Mouse (Mus musculus): Measurements from ENCODE around the gene Mul1.

The Mul1 gene

DNA sequence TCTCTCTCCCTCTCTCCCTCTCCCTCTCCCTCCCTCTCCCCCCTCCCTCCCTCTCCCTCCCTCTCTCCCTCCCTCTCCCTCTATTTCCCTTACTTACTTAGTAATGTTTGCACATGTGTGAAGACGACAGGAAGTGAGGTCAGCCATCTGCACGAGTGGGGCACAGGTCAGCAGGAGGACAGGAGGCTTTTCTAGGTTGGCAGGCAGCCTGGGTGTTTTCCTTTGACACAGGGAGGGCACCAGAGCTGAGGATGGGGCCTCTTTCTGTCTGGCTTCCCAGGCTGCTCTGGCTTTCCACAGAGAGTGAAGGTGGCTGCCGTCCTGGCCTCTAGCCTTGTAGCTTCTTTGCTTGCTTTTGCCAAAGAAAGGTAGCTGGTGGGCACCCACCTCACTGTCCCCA is 5.6 kb downstream of the Mul1 start:
- DNase-seq (ENCODE audit: low read depth, low spot score): no peak

DNA sequence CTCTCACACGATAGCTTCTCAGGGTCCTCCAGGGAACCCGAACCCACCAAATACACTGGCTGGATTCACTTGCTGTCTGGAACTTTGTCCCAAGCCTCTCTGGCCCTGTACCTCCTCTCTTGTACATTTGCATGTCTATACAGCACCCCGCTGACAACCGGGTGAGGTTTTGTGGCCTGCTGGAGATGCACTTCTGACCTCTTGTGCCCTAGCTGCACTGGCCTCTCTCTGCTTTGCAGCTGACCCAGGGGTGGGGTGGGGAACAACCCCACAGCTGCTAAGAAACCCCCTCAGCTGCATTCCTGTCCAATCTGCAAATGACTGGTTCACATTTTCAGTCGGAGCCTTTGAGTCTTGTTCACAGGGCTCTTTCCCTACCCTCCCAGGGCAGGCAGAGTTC is 10.5 kb downstream of the Mul1 start:
- no peak for DNase-seq (ENCODE audit: low read depth, low spot score)

DNA sequence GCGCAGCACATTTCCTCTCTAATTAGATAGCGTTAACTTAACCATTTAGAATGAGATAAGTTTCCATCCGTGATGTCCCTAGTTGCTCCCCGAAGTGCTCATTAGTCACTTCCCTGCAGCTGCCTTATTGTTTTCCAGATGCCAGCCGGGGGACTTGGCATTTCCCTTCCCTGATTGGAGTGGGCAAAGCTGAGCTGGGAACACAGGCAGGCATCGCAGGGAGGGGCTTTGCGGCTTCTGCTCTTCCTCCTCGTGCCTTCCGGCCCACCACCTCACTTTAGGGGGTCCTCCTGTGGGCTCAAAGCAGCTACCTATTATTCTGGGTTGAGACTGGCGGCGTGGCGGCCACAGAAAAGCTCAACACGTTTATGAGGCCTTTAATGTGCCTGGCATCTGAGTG is 12.5 kb downstream of the Mul1 start:
- no peak for DNase-seq (ENCODE audit: low read depth, low spot score)

DNA sequence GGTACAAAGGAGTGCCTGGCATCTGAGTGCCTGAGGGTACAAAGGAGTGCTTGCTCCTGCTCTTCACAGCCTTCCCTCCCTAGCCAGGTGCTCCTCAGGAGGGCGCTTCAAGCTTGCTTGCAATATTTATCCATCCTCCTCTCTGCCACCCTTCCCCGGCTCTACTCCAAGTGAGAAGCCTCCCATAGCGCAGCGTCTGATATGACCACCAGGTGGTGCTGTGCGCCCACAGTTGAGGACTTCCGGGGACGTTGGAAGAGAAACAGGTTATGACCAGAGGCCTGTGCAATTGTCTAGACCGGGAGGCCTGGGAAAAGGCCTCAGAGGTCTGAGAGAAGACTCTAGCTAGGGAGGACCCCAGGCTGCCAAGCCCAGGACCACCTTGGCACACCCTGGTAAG is 12.9 kb downstream of the Mul1 start:
- peak; percentile 78 for DNase-seq (ENCODE audit: low read depth, low spot score)

DNA sequence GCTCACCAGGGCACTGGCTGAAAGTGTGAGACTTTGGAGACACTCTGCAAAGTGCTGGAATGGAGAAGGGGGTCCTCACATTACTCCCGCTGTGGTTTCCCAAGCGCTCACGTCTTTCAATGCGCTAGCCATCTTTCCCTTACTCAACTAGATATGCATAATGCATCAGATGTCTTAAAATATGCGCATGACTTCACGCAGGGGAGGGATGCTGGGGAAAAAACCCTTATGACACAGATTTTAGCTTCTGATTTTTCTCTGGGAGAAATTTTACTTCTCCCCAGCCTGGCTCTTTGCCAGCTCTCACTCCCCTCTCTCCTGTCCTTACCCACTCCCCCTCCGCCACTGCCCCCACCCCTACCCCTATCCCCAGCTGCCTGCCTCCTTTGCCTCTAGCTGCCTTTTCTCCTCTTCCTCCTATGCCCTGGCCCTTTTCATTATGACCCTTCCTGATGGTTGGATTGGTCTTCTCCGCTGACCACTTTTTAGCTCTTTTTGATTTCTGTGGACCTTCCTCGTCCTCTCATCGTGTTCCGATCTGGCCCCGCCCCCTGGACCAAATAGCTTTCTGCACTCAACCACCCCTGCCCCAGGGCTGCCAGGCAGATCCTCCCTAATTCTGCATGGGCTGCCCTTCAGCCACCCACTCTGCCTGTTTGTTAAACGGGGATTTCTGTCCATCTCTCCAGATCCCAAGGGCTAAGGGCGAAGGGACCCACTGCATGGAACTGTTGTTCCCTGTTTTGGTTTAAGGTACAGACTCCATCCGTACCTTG is 13.5 kb downstream of the Mul1 start:
- DNase-seq (ENCODE audit: low read depth, low spot score): no peak

DNA sequence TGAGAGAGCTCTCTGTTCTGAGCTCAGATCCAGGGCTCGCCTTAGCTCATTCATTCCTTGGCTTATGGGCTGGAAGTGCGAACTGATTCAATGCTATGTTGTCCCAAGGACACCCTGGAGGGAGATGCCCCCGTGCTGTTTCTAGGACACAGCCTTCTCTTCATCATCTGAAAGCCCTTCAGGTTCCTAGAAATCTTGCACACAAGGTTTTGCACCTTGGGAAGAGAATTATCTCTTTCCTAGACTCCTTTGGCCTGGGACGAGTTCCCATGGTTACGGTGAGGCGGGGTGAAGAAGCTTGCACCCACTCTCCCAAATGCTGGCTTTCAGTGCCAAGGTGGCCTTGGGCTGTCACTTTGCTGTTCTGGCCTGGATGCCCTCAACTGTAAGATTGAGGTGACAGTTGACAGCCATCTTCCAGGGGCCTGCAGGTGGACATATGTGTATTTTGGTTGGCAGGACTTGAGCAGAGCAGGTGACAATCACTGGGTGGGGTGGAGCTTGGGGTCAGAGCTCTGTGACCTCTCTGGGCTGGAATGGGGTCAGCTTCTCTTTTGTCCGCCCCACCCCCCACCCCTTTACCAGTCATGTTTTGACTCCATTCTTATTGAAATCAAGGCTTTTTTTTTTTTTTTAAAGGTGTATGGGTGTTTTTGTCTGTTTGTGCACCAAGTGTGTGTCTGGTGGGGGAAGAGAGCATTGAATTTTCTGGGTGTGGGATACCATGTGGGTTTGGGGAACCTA is 14.6 kb downstream of the Mul1 start:
- DNase-seq (ENCODE audit: low read depth, low spot score): no peak

DNA sequence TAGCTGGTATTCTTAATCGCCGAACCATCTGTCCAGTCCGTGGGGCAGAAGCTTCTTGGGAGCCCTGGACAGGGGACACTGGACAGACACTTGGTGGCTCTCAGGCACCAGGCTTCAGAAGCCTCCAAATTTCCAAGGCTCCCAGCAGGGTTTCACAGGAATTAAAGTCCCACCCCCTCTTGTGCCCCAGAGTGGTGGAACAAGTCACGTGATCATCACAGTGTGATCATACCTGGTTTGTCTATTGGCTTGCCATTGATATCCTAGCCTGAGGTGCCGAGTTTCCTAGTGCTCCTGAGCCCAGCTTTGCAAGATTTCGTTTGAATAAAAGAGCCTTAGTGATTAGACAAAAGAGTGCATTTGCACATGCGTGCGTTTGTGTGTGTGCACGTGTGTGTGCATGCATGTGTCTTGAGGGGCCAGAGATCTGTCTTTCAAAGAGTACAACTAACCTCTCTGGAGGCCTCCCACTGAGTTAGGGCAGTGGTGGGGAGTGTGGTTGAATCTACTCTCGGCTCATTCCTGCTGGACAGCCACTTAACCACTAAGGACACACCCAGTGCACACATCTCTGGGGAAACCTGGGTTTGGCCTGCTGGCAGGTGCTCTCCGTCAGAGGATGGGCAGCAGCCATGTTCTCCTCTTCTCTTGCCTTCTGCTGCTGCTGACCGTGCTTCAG is 15.3 kb downstream of the Mul1 start:
- no peak for DNase-seq (ENCODE audit: low read depth, low spot score)

DNA sequence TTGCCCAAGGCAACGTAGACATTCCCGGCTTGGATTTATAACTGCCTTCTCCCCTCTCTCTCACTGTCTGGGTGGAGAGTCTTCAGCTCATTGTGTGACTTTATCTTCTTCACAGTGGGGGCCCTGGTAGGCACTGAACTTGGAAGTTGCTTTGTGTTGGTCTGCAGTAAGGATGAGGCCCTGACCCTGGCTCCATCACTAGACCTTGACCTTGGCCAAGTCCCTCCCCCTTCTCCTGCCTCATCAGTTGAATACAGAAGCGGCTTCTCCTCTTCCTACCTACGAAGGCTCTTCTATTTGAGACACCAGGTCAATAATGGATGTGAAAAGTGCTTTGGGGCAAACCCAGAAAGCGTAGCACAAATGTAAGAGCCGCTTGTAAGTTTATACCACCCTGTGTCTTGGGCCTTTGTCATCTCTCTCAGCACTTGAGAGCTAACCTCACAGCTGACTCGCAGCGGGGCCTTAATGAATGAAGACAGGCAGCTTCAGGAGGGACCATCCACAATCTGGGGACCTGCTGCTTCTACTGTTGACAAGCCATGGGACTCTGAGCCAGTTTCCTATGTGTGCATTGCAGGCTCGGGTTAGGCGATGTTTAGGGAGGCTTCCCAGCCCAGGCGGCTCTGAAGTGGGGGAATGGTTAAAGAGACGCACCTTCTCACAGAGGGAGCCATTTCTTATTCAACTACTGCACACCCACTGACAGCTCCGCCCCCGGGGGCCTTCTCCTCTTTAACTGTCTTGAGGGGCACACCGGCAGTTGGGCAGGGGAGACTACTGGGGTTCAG is 18.0 kb downstream of the Mul1 start:
- no peak for DNase-seq (ENCODE audit: low read depth, low spot score)

DNA sequence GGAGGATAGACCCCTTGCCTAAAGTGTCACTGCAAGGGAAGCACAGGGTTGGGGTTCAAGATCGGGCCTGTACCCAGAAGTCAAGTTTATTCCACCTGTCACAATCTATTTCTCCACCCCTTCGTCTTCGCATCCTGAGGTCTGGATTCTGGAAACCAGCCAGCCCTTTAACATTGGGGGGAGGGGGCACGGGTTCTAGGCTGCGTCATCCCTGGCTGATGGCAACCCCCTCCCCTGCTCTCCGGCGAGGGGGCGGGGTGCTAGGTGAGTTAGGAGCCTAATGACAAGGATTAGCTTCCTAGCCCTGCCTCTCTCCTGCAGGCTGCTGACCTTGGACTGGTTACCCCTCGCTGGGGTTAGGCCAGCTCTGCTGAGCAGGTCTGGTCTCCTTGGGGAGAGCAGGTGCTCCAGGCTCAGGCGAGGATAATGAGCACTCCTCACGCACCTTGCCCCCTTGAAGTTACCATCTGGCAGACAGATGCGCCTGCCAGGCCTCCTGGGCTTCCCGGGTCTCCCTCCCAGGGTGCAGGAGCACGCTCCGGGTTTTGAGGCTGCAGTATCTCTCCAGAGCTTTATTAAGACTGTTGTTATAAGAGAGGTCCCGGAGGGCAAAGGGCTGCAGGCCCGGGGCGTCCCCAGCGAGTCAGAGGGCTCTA is 18.8 kb downstream of the Mul1 start:
- DNase-seq (ENCODE audit: low read depth, low spot score): no peak

DNA sequence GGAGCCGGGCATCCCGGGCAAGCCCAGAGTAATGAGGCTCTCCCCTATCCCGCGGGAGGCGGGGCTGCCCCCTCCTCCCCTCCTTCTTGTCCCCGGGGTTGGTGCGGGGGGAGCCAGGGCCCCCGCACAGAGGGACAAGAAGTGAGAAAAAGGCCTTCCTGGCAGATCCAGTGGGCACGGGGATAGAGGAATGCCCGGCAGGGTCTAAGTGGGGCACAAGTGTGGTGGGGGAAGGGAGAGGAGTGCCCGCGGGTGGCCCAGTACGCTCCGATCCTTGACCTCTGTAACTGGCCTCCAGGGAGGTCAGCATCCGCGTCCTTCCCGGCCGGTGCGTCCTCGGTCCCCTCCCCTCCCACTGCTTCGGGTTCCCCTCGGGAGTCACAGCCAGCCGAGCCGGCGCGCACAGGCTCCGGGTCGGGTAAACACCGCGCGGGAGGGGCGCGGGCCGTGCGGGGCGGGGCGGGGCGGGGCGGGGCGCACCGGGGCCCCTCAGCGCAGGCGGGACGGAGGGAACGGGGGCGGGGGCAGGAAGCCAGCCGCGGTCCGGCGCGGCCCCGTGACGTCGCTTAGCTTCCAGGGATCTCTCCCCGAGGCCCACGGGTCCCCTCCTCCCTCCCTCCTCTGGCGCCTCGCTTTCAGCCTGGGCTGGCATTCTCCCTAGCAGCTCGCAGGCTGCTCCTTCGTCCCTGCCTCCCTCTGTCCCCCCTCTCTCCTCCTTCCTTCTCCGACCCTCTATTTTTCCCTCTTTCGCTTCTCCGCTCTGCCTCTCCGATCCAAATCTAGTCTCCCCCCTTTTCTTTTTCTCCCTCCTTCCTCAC is 19.5 kb downstream of the Mul1 start, which contains the start of gene Camk2n1:
Camk2n1 (plus strand) TSS at position 562 of the 818 bp plus-strand sequence.
- peak; percentile 72 for DNase-seq (ENCODE audit: low read depth, low spot score)

DNA sequence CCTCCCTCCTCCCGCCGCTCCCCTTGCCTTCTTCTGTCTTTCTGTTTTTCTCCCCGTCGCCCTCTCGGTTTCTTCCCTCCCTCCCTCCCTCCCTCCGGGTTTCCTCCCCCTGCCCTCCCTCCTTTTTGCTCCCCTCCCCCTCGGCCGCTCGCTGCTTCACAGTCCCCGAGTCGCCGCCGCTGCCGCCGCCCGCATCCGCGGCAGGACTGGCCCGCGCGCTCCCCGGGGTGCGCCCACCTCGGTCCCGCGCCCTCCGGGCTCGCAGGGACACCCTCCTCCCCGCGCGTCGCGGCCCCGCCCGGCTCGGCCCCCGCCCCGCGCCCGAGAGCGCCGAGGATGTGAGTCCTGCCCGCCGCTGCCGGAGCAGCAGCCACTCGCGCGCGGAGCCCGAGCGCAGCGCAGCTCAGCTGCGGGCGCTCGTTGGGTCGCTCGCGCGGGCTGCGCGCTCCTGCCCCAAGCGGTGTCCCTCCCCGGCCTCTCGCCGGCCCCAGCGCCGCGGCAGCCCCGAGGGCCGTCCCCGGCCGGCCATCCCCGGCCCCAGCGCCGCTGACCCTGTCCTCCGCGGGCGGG is 20.2 kb downstream of the Mul1 start:
- peak; percentile 33 for DNase-seq (ENCODE audit: low read depth, low spot score)

DNA sequence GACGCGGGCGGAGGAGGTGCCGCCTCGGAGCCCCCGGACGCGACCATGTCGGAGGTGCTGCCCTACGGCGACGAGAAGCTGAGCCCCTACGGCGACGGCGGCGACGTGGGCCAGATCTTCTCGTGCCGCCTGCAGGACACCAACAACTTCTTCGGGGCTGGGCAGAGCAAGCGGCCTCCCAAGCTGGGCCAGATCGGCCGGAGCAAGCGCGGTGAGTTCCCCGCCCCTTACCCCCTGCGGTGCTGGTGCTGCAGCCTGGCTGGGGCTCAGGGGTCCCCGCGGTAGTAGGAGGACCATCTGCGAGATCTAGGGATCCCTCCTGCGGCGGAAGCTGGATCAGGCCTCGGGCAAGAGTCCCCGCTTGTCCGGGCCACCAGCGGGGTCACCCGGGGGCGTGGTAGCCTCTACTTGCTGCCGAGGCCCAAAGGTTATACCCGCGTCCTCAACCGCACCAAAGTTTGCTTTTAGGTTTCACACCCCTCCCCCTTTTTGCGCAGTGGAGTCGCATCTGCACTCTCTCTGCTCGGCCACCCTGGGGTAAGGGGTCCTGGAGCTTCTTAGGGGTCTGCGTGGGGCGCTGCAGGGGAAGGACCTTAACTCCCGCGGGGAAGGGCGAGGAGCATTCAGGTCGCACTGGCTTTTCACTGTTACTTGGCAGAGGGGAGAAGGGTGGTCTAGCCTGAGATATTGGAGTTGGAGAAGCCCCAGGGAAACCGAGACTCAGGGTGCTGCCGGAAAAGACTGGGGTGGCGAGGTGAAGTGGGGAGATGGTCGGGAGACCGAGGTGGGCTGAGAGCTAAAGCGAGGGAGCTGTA is 20.9 kb downstream of the Mul1 start:
- no peak for DNase-seq (ENCODE audit: low read depth, low spot score)

DNA sequence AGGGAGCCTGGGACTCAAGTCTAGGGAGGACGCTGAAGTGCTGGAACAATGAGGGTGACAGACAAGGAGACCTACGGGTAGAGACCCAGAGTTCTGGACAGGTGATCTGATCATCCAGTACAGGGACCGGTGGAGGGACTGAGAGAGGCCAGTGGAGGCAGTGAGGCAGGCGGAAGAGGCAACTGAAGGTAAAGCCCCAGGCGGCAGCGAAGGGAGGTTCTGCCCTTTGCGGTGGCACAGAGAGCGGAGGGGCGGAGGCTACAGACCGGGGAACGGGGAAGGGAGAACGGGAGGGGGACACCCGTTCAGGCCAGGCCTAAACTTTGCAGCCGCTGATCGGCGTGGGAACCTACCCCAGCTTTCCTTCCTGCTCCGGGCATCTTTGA is 21.5 kb downstream of the Mul1 start:
- no peak for DNase-seq (ENCODE audit: low read depth, low spot score)

DNA sequence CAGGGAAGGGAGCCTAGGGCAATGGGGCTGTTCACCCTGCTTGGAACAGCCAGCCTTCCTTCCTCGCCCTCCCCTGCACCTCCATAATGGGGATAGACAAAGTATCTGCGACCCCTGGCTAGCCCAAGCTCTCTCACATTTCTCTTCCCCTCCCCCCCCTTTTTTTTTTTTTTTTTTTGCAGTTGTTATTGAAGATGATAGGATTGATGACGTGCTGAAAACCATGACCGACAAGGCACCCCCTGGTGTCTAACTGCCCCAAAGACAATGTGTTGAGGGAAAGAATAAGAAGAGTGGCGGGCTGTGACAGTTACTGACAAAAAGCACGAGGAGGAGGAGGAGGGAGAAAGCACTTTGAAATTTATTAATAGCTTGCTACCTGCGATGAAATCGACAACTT is 22.1 kb downstream of the Mul1 start:
- DNase-seq (ENCODE audit: low read depth, low spot score): no peak

DNA sequence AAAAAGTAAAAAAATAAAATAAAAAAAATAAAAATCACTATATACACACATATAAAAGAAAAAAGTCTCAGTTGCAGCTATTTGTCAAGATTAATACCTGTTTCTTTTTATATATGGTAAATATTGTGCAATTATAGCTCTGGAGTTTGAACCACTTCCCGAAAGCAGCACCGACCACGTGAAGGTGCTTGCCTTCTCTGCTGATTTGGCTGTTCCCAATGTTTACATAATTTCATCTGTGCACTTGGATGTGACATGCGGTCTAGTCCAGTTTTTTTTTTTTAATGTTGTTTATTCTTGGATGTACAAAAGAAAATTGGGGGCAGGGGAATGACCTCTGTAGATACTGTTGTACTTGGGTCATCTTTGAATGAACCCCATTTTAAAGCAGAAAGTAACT is 22.6 kb downstream of the Mul1 start:
- no peak for DNase-seq (ENCODE audit: low read depth, low spot score)

DNA sequence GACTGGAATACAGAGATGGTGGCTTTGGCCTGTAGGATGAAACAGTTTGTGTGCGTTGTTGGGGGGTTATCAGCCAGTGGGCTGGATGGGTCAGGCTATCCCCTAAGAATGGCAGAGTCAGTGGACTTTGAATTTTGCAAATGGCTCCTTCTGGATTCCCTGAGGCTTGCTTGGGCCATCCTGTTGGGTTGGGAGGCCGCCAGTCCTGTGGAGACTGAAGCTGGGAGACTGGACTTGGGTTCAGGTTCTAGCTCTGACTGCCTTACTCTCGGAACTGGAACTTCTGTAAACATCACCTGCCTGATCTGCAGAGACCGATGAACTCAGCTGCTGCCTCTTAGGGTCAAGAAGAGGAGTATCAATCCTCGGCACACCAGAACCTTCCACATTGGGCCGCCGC is 23.7 kb downstream of the Mul1 start:
- DNase-seq (ENCODE audit: low read depth, low spot score): no peak

DNA sequence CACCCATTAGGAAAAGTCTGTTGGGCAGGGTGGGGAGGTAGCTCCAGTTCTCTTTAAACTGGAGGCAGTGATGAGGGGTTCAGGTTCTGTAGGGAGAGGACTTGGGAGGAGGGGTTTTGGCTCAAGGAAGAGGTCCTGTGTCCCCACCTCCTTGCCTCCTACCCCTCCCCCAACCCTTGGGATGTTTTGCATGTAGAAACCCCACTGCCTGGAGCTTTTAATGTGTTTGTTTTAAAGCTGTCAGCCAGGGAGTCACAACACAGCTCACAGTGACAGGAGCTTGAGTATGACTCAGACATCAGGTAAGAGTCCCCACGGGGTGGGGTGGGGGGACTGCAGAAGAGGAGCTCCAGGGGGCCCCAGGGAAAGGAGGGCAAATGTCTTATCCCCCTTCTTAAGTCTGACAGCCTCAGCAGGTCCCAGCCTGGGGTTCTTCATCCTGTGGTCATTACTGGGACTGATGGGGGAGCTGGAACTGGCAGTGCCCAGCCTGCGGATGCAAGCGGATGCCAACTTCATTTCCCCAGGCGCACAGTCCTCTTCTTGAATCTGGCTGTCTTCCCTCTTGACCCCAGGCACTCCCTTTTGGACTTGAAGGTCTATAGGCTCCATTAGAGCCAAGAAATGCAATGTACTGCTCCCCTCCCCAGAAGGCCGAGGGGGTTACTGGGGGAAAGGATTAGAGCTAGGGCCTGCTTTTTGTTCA is 24.4 kb downstream of the Mul1 start:
- no peak for DNase-seq (ENCODE audit: low read depth, low spot score)

DNA sequence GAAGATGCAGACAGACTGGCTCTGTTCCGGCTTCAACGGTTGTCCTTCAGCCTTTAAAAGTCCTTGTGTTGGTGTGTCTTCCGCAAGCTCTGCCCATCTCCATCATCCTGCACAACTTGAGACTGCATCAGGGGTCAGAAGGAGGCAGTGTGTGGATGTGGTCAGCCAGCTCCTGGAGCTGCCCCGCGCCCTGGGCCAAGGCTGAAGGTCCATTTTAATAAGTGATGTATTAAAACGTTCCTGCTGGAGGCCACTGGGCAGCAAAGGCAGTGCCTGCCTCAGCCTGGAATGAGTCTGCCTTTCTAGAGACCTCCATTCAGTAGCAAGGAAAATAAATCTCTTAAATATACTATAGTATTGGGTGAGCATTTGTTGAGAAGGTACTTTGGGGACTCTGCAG is 25.3 kb downstream of the Mul1 start:
- no peak for DNase-seq (ENCODE audit: low read depth, low spot score)

DNA sequence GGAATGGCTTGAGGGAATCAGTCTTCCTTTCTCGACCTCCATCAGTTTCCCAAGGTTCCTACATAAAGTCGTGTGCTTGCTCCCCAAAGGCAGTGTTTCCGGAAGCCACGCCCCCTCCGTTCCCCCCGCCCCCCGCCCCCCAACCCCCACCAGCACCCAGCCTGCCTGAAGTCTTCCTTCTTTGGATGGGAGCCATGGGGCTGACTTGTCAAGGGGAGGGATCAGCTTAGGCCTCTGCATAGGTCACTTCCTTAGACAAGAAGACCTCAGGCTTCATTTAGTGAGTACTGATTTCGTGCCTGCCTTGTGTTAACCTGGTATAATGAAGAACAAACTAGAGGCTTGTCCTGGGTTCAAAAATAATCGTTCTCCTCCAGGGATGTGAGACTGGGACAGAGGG is 26.4 kb downstream of the Mul1 start:
- no peak for DNase-seq (ENCODE audit: low read depth, low spot score)

Data from skeletal muscle tissue, adult 2 months (tissue).